Mouse (Mus musculus): Measurements from ENCODE around the gene Ccnt2.

GRCm38 (mm10) chr1:127773198-127773802 is 664 bp upstream of the Ccnt2 start:
- TF ChIP-seq CTCF (IDR thresholded peaks at IDR 0.05; ENCODE audit: low read depth) (no peak), EP300 (IDR thresholded peaks at IDR 0.05; ENCODE audit: low read depth) (no peak)

All from liver, postnatal 0 days (tissue).